Comparison of ENCODE assay signal across 12 mouse cellular contexts in the genomic region with DNA sequence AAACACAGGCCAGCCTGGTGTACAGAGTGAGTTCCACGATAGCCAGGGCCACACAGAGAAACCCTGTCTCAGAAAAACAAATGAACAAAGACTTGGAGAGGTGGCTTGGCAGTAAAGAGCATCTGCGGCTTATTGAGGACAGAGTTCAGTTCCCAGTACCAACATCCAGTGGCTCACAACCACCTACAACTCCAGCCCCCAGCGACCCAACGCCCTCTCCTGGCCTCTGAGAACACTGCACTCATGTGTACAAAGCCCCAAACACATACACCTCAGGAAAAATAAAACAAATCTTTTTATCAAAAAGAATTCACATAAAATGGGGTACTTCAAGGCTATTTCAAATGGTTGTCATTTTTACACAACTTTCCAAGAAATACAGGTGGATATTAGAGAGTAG.
DNase-seq lines count a peak whose midpoint lies in the region; ATAC-seq and TF ChIP-seq lines count a peak whose summit lies in the region.
"Had no signal": no experiment of that assay in that cellular context is flagged by ENCODE, and none has a peak within 500 bp of the region (broad histone marks: within the 10 kb centered on the region; RNA-seq: fewer than 3 reads in every experiment).

No protein-coding gene starts in this region.

- no peak for DNase-seq in hindbrain, postnatal 0 days (ENCODE audit: low spot score)
- DNase-seq in hindbrain, embryonic 11.5 days (ENCODE audit: low spot score), result no peak
- no peak for DNase-seq in midbrain, embryonic 10.5 days (ENCODE audit: low spot score)
- DNase-seq in midbrain, embryonic 11.5 days (ENCODE audit: low spot score, missing footprints), result no peak
- DNase-seq in induced T-regulatory cell, adult 2 months (ENCODE audit: low read depth), result peak; percentile 28
- DNase-seq: cerebellum, postnatal 25 days; kidney, postnatal 10 days had no signal

- H3K27me3 ChIP-seq in forebrain, embryonic 13.5 days, result no peaks in the 10 kb centered on the region
- H3K27me3 ChIP-seq in forebrain, embryonic 16.5 days (replicated peaks; ENCODE audit: control insufficient read depth, insufficient read depth, low read length), result no peaks in the 10 kb centered on the region
- H3K27me3 ChIP-seq in hindbrain, postnatal 0 days (ENCODE audit: insufficient read depth, low read length), result no peaks in the 10 kb centered on the region
- H3K27me3 ChIP-seq in hindbrain, embryonic 11.5 days (ENCODE audit: control insufficient read depth, insufficient read depth, low read length), result no peaks in the 10 kb centered on the region
- no peaks in the 10 kb centered on the region for H3K27me3 ChIP-seq in midbrain, embryonic 10.5 days (ENCODE audit: low read depth, poor library complexity, severe bottlenecking)
- H3K27me3 ChIP-seq in midbrain, embryonic 11.5 days (ENCODE audit: control insufficient read depth, insufficient read depth, low read length), result no peaks in the 10 kb centered on the region
- H3K27me3 ChIP-seq: limb, embryonic 12.5 days had no signal

- H3K27ac ChIP-seq in forebrain, embryonic 13.5 days, result 0 out of 2 replicates have a peak overlapping the region, but pooled peaks have one; percentile 12
- H3K27ac ChIP-seq in forebrain, embryonic 16.5 days (ENCODE audit: low read length), result no peak overlapping the region
- H3K27ac ChIP-seq in hindbrain, postnatal 0 days, result no peak overlapping the region
- no peak overlapping the region for H3K27ac ChIP-seq in hindbrain, embryonic 11.5 days (ENCODE audit: low read depth, low read length)
- H3K27ac ChIP-seq in midbrain, embryonic 10.5 days (replicated peaks), result 0 out of 2 replicates have a peak overlapping the region, but pooled peaks have one; percentile 33
- no peak overlapping the region for H3K27ac ChIP-seq in midbrain, embryonic 11.5 days (ENCODE audit: low read depth, low read length)
- H3K27ac ChIP-seq: limb, embryonic 12.5 days; macrophage had no signal

- ATAC-seq in forebrain, embryonic 13.5 days, result no peak
- no peak for ATAC-seq in forebrain, embryonic 16.5 days
- no peak for ATAC-seq in hindbrain, postnatal 0 days
- ATAC-seq in hindbrain, embryonic 11.5 days (ENCODE audit: low FRiP score), result no peak
- no peak for ATAC-seq in midbrain, embryonic 11.5 days (ENCODE audit: low FRiP score)
- no peak for ATAC-seq in megakaryocyte-erythroid progenitor cell, adult 5-6 weeks (replicated peaks; ENCODE audit: low FRiP score, low TSS enrichment, poor library complexity, severe bottlenecking)

- TF ChIP-seq CTCF in hindbrain, postnatal 0 days (IDR thresholded peaks at IDR 0.05; ENCODE audit: low read depth), result peak; percentile 16; the same call in 1 of the 2 replicates

- no peak overlapping the region for H3K4me3 ChIP-seq in forebrain, embryonic 13.5 days
- no peak overlapping the region for H3K4me3 ChIP-seq in forebrain, embryonic 16.5 days (replicated peaks; ENCODE audit: low read length)
- H3K4me3 ChIP-seq in hindbrain, postnatal 0 days (ENCODE audit: low read length), result no peak overlapping the region
- H3K4me3 ChIP-seq in hindbrain, embryonic 11.5 days (ENCODE audit: low read depth, low read length), result no peak overlapping the region
- H3K4me3 ChIP-seq in midbrain, embryonic 10.5 days, result no peak overlapping the region
- H3K4me3 ChIP-seq in midbrain, embryonic 11.5 days (ENCODE audit: low read depth, low read length), result no peak overlapping the region
- H3K4me3 ChIP-seq: limb, embryonic 12.5 days had no signal

- H3K4me1 ChIP-seq in forebrain, embryonic 13.5 days, result peaks cover 69% of the 10 kb centered on the region
- peaks cover 10% of the 10 kb centered on the region for H3K4me1 ChIP-seq in forebrain, embryonic 16.5 days (replicated peaks; ENCODE audit: control insufficient read depth, insufficient read depth, low read length)
- peaks cover 26% of the 10 kb centered on the region for H3K4me1 ChIP-seq in hindbrain, postnatal 0 days (ENCODE audit: insufficient read depth, low read length)
- peaks cover 2% of the 10 kb centered on the region; the same call in 1 of the 2 replicates for H3K4me1 ChIP-seq in hindbrain, embryonic 11.5 days (replicated peaks; ENCODE audit: control insufficient read depth, insufficient read depth, low read length)
- peaks cover 64% of the 10 kb centered on the region for H3K4me1 ChIP-seq in midbrain, embryonic 10.5 days
- peaks cover 18% of the 10 kb centered on the region for H3K4me1 ChIP-seq in midbrain, embryonic 11.5 days (ENCODE audit: control insufficient read depth, insufficient read depth, low read length)

- WGBS in forebrain, embryonic 13.5 days, result 54% methylated on average over 4 of the region's 4 CpGs
- WGBS in forebrain, embryonic 16.5 days, result 56% methylated on average over 4 of the region's 4 CpGs
- WGBS in hindbrain, postnatal 0 days, result 61% methylated on average over 4 of the region's 4 CpGs
- WGBS in hindbrain, embryonic 11.5 days, result 66% methylated on average over 4 of the region's 4 CpGs
- 67% methylated on average over 4 of the region's 4 CpGs for WGBS in midbrain, embryonic 10.5 days
- WGBS in midbrain, embryonic 11.5 days, result 67% methylated on average over 4 of the region's 4 CpGs

- no peak overlapping the region for H3K9ac ChIP-seq in forebrain, embryonic 13.5 days
- no peak overlapping the region for H3K9ac ChIP-seq in forebrain, embryonic 16.5 days (replicated peaks; ENCODE audit: low read depth, low read length)
- no peak overlapping the region for H3K9ac ChIP-seq in hindbrain, postnatal 0 days (replicated peaks; ENCODE audit: low read length)
- no peak overlapping the region for H3K9ac ChIP-seq in hindbrain, embryonic 11.5 days (ENCODE audit: low read depth, low read length)
- H3K9ac ChIP-seq in midbrain, embryonic 11.5 days (ENCODE audit: low read length), result no peak overlapping the region
- H3K9ac ChIP-seq: limb, embryonic 12.5 days had no signal

- 0 out of 2 replicates have a peak, but pooled peaks cover 15% of the 10 kb centered on the region for H3K36me3 ChIP-seq in forebrain, embryonic 13.5 days (ENCODE audit: poor library complexity, severe bottlenecking)
- no peaks in the 10 kb centered on the region for H3K36me3 ChIP-seq in forebrain, embryonic 16.5 days (ENCODE audit: control insufficient read depth, insufficient read depth)
- H3K36me3 ChIP-seq in hindbrain, postnatal 0 days (ENCODE audit: insufficient read depth, low read length), result no peaks in the 10 kb centered on the region
- H3K36me3 ChIP-seq in hindbrain, embryonic 11.5 days (ENCODE audit: control insufficient read depth, insufficient read depth, low read length), result 0 out of 2 replicates have a peak, but pooled peaks cover 4% of the 10 kb centered on the region
- peaks cover 91% of the 10 kb centered on the region for H3K36me3 ChIP-seq in midbrain, embryonic 10.5 days
- H3K36me3 ChIP-seq in midbrain, embryonic 11.5 days (ENCODE audit: control insufficient read depth, insufficient read depth, low read length), result peaks cover 8% of the 10 kb centered on the region; the same call in 1 of the 2 replicates

- H3K4me2 ChIP-seq in forebrain, embryonic 13.5 days, result no peak overlapping the region
- H3K4me2 ChIP-seq in forebrain, embryonic 16.5 days (ENCODE audit: low read length), result no peak overlapping the region
- no peak overlapping the region for H3K4me2 ChIP-seq in hindbrain, postnatal 0 days (ENCODE audit: low read depth, low read length)
- no peak overlapping the region for H3K4me2 ChIP-seq in hindbrain, embryonic 11.5 days (replicated peaks; ENCODE audit: low read depth, low read length)
- H3K4me2 ChIP-seq in midbrain, embryonic 11.5 days, result no peak overlapping the region
- H3K4me2 ChIP-seq: limb, embryonic 12.5 days had no signal

- H3K9me3 ChIP-seq in forebrain, embryonic 13.5 days (replicated peaks), result no peaks in the 10 kb centered on the region
- no peaks in the 10 kb centered on the region for H3K9me3 ChIP-seq in forebrain, embryonic 16.5 days (ENCODE audit: control insufficient read depth, low read length)
- H3K9me3 ChIP-seq in hindbrain, postnatal 0 days (ENCODE audit: low read length), result no peaks in the 10 kb centered on the region
- no peaks in the 10 kb centered on the region for H3K9me3 ChIP-seq in hindbrain, embryonic 11.5 days (ENCODE audit: control insufficient read depth, low read length)
- no peaks in the 10 kb centered on the region for H3K9me3 ChIP-seq in midbrain, embryonic 10.5 days (replicated peaks)
- no peaks in the 10 kb centered on the region for H3K9me3 ChIP-seq in midbrain, embryonic 11.5 days (ENCODE audit: control insufficient read depth, low read length)
- H3K9me3 ChIP-seq: limb, embryonic 12.5 days had no signal

Comparison
In these comparisons a context has a peak if more than half of its experiments do, and no peak if none do; other contexts are left out.
1. H3K27ac ChIP-seq: peak in forebrain, embryonic 13.5 days (single experiment) and midbrain, embryonic 10.5 days (single experiment); none in forebrain, embryonic 16.5 days (single experiment), hindbrain, postnatal 0 days (single experiment), hindbrain, embryonic 11.5 days (single experiment) and midbrain, embryonic 11.5 days (single experiment).